Mouse (Mus musculus) hindbrain, embryonic 14.5 days (tissue): ENCODE data around the gene Lrp1. TPM values are rescaled to one million over a fixed set of nuclear protein-coding genes. Genes with fewer than 3 reads are reported as not detected.

Experiments used
- ATAC-seq: fragments of 200-750 bp; cut with Nextera tagmentation; 2 replicates; pipeline ENCODE4 v1.8.0; 2017; ENCODE audit warnings: moderate number of reproducible peaks, mild to moderate bottlenecking, moderate TSS enrichment, moderate library complexity; ENCODE audit not compliant: low FRiP score
- DNase-seq: peaks from one replicate; pipeline ENCODE4 v3.0.0-alpha.2; 2015; ENCODE audit warnings: low spot score
- H3K27ac ChIP-seq: fragments of 300-500 bp; sonication (generic); 2 replicates; pipeline ENCODE4 v1.5.1; 2014; ENCODE audit warnings: mild to moderate bottlenecking, moderate library complexity
- H3K27me3 ChIP-seq: fragments of 300-500 bp; sonication (generic); 2 replicates; pipeline ENCODE4 v1.6.1; 2014; ENCODE audit warnings: mild to moderate bottlenecking, low read length, mixed read lengths; ENCODE audit not compliant: control insufficient read depth, insufficient read depth
- H3K36me3 ChIP-seq: fragments of 300-500 bp; sonication (generic); replicated peaks from 2 replicates; pipeline ENCODE4 v1.6.1; 2014; ENCODE audit not compliant: control insufficient read depth, insufficient read depth
- H3K4me1 ChIP-seq: fragments of 300-500 bp; sonication (generic); replicated peaks from 2 replicates; pipeline ENCODE4 v1.6.1; 2014; ENCODE audit warnings: antibody characterized with exemption, low read length, mixed read lengths; ENCODE audit not compliant: control insufficient read depth, insufficient read depth
- H3K4me2 ChIP-seq: fragments of 300-500 bp; sonication (generic); replicated peaks from 2 replicates; pipeline ENCODE4 v1.6.1; 2014; ENCODE audit warnings: mild to moderate bottlenecking, moderate library complexity
- H3K4me3 ChIP-seq: fragments of 300-500 bp; sonication (generic); replicated peaks from 2 replicates; pipeline ENCODE4 v1.5.1; 2014; ENCODE audit warnings: mild to moderate bottlenecking, low read length
- H3K9ac ChIP-seq: fragments of 300-500 bp; sonication (generic); 2 replicates; pipeline ENCODE4 v1.6.1; 2014
- H3K9me3 ChIP-seq: fragments of 300-500 bp; sonication (generic); 2 replicates; pipeline ENCODE4 v1.6.1; 2016; ENCODE audit warnings: low read length; ENCODE audit not compliant: control insufficient read depth
- WGBS: fragments of 180-500 bp; shearing (Covaris S2); extraction: QIAGEN DNeasy Blood & Tissue Kit; methylation state at CpG from one replicate; pipeline ENCODE4 v1.1.7; 2014; 5-methylcytosine and 5-hydroxymethylcytosine counted together
- polyA plus RNA-seq: library from polyadenylated mRNA; unstranded; fragments of >200 nt; fragmentation: Nextera tagmentation; extraction: Ambion mirVana; gene quantifications from 2 replicates; pipeline ENCODE4 v1.2.1, GENCODE M21; 2014

The Lrp1 gene
- 118 and 119 TPM in 2 replicates for polyA plus RNA-seq

GRCm38 (mm10) chr10:127620406-127621190 lies at the start of gene Lrp1:
Lrp1 (minus strand) TSS chr10:127621148.
- DNase-seq (no peak), ATAC-seq (peak; percentile 75)
- Histone ChIP-seq H3K9me3 (no peaks in the 10 kb centered on the region), H3K4me3 (peak within 1 kb of the TSS; percentile 92), H3K4me2 (peak within 1 kb of the TSS; percentile 98), H3K9ac (peak within 1 kb of the TSS; percentile 84), H3K27ac (peak within 1 kb of the TSS; percentile 93), H3K27me3 (no peaks in the 10 kb centered on the region), H3K36me3 (0 out of 2 replicates have a peak, but pooled peaks cover 6% of the 10 kb centered on the region), H3K4me1 (peaks cover 47% of the 10 kb centered on the region)
- WGBS: under 1% methylated on average over 28 of the region's 32 CpGs

- ATAC-seq: no peak
- DNase-seq: no peak
- H3K27me3 ChIP-seq: peaks cover 42% of the 10 kb centered on the region
- WGBS: 93% methylated on average over 2 of the region's 2 CpGs
- peaks cover 22% of the 10 kb centered on the region for H3K4me1 ChIP-seq
- no peak overlapping the region for H3K4me3 ChIP-seq
- no peak overlapping the region for H3K27ac ChIP-seq
- H3K9ac ChIP-seq: no peak overlapping the region
- H3K36me3 ChIP-seq: no peaks in the 10 kb centered on the region
- no peak overlapping the region for H3K4me2 ChIP-seq
- no peaks in the 10 kb centered on the region for H3K9me3 ChIP-seq
Measured at GRCm38 (mm10) chr10:127670185-127670584, 49.2 kb upstream of the Lrp1 start.

DNA sequence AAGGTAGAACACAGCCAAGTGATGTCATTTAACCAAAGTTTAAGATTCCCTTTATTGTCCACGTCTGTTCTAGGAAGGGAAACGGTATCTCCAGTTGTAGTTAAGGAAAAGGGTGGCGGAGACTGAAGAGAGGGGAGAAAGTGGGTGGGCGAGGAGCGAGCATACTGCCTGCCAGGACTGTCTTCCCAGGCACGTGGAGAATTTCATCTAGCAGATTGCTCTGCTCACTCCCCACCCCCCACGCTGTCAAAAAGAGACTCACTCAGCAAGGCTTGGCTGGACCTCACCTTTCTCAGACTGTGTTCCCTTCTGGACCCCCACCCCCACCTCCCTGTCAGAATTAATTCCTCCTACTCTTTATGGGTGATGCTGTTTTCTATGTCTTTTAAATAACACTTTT lies 48.2 kb upstream of the Lrp1 start:
- Histone ChIP-seq H3K4me1 (peaks cover 22% of the 10 kb centered on the region), H3K9me3 (no peaks in the 10 kb centered on the region), H3K27ac (no peak overlapping the region), H3K4me3 (no peak overlapping the region), H3K27me3 (peaks cover 52% of the 10 kb centered on the region), H3K9ac (no peak overlapping the region), H3K36me3 (no peaks in the 10 kb centered on the region), H3K4me2 (peak overlapping the region; percentile 65)
- WGBS: 20% methylated on average over 7 of the region's 7 CpGs
- ATAC-seq (no peak), DNase-seq (no peak)

DNA sequence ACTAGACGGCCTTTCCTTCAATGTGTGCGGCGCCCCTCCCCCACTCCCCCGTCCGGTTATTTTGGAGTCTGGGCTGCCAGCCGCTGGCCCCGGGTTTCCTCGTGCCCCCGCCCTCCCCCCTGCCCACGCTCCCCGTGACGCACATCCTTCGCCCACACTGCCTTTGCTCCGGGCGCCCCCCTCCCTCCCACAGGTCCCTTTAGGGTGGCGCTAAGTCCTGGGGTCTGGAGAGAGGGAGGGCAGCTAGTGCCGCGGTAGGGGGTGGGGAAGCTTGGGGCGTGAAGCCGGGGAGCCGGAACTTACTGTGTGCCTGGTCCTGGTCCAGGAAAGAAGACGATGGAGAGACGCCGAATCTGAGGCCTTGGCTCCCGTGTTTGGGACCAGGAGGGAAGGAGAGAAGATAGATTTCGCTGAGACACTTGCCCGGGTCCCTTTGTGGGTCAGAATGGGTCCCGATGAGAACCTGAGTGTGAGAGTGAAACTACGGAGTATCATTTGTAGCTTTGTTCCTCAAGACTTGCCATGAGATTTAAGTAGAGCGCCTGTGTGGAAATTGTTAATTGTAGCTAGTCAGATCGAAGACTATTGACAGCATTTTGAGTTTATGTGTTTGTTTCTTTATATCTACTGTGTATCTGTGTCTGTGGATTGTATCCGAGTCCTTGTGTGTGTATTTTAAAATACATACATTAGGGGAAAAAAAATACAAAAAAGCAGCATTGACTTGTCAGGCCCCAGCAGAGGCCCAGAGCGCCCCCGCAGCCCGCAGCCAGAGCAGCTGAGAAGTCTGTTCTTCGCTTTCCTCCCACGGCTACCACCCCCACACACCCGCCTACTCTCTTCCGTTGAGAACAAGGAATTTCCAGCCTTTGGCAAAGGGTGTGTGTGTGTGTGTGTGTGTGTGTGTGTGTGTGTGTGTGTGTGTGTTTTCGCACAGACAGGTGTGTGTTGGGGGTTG lies 47.4 kb upstream of the Lrp1 start, which contains the start of gene Nab2:
Gene Nab2 (minus strand): TSS at position 476 of the 958 bp plus-strand sequence.
- peak within 1 kb of the TSS; percentile 40 for H3K4me3 ChIP-seq
- WGBS: 3% methylated on average over 40 of the region's 40 CpGs
- DNase-seq (peak; percentile 36), ATAC-seq (no peak; the same call in 1 of the 2 replicates)
- H3K27me3 ChIP-seq: peaks cover 60% of the 10 kb centered on the region
- peaks cover 22% of the 10 kb centered on the region for H3K4me1 ChIP-seq
- H3K9me3 ChIP-seq: no peaks in the 10 kb centered on the region
- H3K27ac ChIP-seq: peak within 1 kb of the TSS; percentile 73
- H3K4me2 ChIP-seq: peak within 1 kb of the TSS; percentile 65
- no peaks in the 10 kb centered on the region for H3K36me3 ChIP-seq
- H3K9ac ChIP-seq: peak within 1 kb of the TSS; percentile 38

DNA sequence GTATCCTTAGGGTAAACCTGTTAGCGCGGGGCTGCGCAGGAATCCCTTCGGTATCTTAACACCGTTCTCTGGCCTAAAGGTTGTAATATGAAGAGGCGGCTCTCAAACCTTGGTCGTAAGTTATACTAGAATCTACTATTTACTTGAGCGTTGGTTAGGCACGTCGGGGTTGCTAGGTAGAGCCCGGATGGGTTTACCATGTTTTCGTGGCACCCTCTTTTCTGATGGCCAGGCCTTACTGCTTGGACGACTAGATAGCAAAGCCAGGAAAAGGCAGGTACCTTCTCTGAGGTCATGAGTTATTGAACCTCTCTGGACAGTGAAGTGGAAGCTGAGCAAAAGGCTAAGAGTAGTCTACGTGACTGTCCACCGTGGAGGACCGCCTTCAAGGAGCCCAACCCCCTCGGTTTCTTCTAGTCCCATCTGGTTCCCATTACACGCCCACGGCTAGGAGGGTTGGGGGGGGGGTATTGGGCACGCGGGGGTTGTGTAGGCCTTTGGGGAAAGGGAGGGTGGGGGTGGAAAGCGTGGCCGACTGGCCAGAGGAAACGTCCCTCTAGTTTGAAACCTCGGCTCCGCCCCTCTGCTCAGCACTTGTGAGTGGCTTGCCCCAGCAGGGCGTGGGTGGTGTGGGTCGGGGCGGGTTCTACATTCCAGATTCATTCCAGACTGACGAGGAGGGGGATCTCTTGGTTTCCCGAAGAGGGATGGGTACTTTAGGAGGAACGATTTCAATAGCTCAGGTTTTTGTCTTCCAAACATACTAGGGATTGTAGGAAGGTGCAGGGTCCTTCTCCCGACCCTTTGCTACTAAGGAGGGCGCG lies 46.5 kb upstream of the Lrp1 start:
- peaks cover 27% of the 10 kb centered on the region for H3K4me1 ChIP-seq
- ATAC-seq: peak; percentile 29; the same call in 1 of the 2 replicates
- H3K9me3 ChIP-seq: no peaks in the 10 kb centered on the region
- DNase-seq: peak; percentile 44
- H3K4me2 ChIP-seq: peak overlapping the region; percentile 65
- WGBS: 2% methylated on average over 35 of the region's 35 CpGs
- peaks cover 69% of the 10 kb centered on the region for H3K27me3 ChIP-seq
- H3K36me3 ChIP-seq: no peaks in the 10 kb centered on the region
- peak overlapping the region; percentile 73; the same call in 1 of the 2 replicates for H3K27ac ChIP-seq
- H3K4me3 ChIP-seq: peak overlapping the region; percentile 40
- H3K9ac ChIP-seq: peak overlapping the region; percentile 54; the same call in 1 of the 2 replicates

GRCm38 (mm10) chr10:127666501-127667268 lies 45.7 kb upstream of the Lrp1 start, which contains the start of gene Nemp1:
Nemp1 (plus strand) TSS chr10:127666901.
- DNase-seq: peak; percentile 38
- H3K27me3 ChIP-seq: peaks cover 77% of the 10 kb centered on the region
- H3K4me1 ChIP-seq: peaks cover 31% of the 10 kb centered on the region
- WGBS: under 1% methylated on average over 66 of the region's 73 CpGs
- peak within 1 kb of the TSS; percentile 40 for H3K4me3 ChIP-seq
- H3K4me2 ChIP-seq: peak within 1 kb of the TSS; percentile 65
- no peaks in the 10 kb centered on the region for H3K36me3 ChIP-seq
- H3K9ac ChIP-seq: peak within 1 kb of the TSS; percentile 54
- H3K27ac ChIP-seq: peak within 1 kb of the TSS; percentile 62; the same call in 1 of the 2 replicates
- no peaks in the 10 kb centered on the region for H3K9me3 ChIP-seq
- peak; percentile 52 for ATAC-seq

DNA sequence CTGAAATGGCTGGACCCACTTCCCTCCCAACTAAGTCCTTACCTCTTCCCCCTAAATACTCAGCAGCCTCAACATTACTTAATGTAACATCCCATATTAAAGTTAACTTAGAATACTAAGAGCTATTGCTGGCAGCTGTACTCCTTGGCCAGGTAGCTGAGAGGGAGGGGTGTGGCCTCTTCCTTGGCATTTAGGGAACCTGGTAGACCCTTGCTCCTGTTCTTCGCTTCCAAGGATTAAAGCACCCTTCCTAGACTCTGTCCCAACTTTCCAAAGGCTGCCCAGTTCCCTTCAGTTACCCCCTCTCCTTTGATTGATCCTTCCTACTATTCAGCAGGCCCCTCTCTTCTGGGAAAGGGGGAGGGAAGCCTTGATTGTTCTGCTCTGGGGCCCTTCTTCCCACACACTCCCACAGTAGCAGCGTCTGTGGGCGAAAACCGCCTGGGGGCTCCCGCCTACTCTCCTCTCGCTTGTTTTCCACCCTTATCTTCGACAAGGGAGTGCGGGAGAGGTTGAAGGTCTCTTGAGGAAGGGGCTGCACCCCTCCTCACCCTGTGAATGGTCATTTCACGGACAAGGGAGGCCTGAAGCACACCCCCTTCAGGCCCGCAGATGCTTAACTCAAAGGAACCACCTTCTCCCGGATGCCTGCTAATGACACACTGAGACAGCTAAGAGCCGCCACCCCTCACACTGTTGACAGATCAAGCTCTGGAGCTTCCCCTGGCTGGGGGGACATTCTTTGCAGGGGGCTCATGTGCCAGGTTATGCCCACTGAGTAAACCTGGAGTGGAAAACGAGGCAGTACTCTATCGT lies 44.6 kb upstream of the Lrp1 start:
- Histone ChIP-seq H3K27ac (no peak overlapping the region), H3K9me3 (no peaks in the 10 kb centered on the region), H3K4me1 (peaks cover 31% of the 10 kb centered on the region)

More for the DNA sequence above, 44.6 kb upstream of the Lrp1 start:
- Histone ChIP-seq H3K36me3 (no peaks in the 10 kb centered on the region), H3K4me3 (peak overlapping the region; percentile 40), H3K27me3 (peaks cover 88% of the 10 kb centered on the region), H3K9ac (peak overlapping the region; percentile 54), H3K4me2 (peak overlapping the region; percentile 65)
- ATAC-seq (no peak), DNase-seq (no peak)
- 5% methylated on average over 14 of the region's 14 CpGs for WGBS
